Mouse (Mus musculus) cerebellum, adult 9-11 months (tissue): Measurements from ENCODE around the gene Ferd3l.

Experiments
- DNase-seq: peaks from one replicate; pipeline ENCODE4 v3.0.0; 2022

Gene Ferd3l

DNA sequence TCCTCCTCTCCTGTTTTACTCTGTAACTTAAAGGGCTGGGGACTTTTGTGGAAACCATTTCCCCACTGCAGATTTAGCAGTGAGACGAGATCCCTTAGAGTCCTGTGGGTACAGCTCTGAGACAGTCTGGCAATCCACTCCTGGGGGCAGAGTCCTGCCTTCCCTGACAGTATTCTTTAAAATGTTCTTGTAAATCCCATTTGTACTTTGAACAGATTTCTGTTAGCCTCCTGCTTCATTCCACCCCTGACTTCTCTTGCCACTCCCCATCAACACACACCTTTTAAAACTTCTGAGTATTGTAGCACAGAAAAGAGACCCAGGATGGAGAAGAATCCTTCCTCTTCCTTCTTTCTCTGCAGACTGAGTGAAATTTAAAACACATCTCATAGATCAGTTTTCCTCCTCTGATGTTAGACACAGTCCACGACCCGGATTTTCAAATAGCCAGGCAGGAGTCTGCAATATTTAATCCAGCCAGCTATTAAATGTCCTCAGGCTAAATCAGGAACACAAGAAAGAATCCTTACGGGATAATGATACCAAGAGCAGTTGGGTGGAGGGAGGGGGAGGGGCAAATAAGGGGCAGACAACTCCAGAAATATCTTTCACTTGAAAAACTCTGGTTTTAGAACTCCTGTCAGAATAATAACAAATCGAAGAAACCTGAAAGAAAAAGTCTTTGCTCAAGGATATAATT is 37.6 kb downstream of the Ferd3l start:
- no peak for DNase-seq

DNA sequence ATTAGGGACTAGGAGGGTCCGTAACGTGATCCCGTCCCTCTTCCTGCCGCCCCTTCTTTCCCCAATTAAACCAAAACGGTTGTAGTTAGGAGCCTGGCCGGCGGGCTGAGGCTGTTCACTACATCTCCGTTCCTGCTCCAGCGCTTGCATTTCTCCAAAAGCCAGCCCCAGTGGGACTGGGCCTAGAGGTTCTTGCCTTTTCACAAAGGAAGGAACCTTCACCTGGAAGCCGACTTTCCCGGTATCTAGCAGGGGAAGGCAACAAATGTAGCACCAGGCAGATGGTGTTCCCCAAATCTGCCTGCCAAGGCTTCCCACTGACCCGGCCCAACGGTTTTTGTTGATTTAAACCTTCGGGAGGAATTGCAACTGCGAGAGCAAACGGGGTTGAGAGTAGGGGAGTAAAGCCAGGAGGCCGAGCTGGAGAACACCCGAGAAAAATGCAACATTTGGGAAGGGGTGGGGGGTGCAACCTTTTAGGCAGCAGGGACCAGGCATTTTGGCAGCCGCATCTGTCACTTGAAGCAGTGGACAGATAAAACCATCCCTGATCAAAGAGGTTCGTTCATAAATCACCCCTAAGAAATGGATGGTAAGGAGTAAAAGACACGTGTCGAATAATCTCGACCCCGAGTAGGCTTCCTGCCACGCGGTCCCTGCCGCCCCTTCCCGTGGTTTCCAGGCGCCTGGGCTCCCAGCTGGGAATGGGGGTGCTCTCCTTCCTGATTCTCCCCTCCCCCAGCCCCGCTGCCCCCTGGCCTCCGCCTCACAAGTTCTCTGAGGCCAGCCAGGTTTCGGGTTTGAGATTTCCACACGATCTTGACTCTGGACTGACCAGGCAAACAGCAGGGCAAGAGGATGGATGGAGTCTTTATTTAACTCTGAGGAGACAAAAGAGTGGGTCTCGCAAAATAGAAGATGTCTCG is 38.5 kb downstream of the Ferd3l start:
- DNase-seq = no peak

GRCm38 (mm10) chr12:33967514-33967913 is 39.3 kb downstream of the Ferd3l start:
- DNase-seq = no peak

- no peak for DNase-seq
Observed at GRCm38 (mm10) chr12:33968041-33968897, 40.0 kb downstream of the Ferd3l start.

DNA sequence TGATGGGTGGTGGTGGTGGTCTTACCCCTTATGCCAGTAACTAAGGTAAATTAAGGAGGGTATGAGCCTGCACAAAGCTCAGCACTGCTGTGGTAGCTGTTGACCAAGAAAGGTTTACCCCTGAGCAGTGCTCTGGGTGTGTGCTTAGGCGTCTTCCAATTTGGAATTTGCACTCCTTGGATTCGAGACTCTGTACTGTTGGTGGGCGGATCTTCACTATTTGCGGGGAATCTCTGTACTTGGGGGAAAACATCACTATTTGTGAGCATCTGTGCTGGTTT is 40.6 kb downstream of the Ferd3l start:
- DNase-seq = no peak
